Mouse (Mus musculus): Measurements from ENCODE around the gene Slc22a14.

DNA sequence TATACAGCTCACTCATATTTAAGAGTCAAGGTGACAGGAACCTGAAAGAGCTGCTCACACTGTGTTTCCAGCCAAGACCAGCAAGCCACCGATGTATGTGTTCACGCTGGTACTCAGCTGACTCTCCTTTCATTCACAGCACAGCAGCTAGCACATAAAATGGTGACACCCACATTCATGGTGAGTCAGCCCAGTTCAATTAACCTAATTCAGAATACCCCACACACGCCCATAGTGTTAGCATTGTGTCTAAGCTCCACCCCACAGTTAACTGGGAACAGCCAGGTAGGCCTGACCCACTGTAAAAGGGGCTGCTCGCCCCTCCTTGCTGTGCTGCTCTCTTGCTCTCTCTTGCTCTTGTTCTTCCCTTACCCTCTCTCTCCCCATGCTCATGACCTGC is 93.9 kb downstream of the Slc22a14 start:
- TF ChIP-seq POLR2A (IDR thresholded peaks at IDR 0.05; ENCODE audit: insufficient read length, low read depth) (no peak), USF1 (IDR thresholded peaks at IDR 0.05; ENCODE audit: low read depth) (no peak), MAX (IDR thresholded peaks at IDR 0.05; ENCODE audit: low read depth) (no peak), TCF3 (IDR thresholded peaks at IDR 0.05; ENCODE audit: insufficient read length, low read depth) (no peak)

Measured in myocyte (in vitro differentiated cells).